Mouse (Mus musculus) right cerebral cortex, postnatal 36 days (tissue): ENCODE data around the gene Syn2.
"Not testable (repeated sequence)": the region's sequence is repeated elsewhere in the genome, so short reads cannot be mapped to it uniquely, and the experiment has no call there.

Experiments used
- DNase-seq, 2 experiments: peaks; one replicate each; pipeline ENCODE4 v3.0.0; 2022; ENCODE audit warnings: low spot score in 2 of 2, mixed read lengths in 1 of 2

The Syn2 gene

DNA sequence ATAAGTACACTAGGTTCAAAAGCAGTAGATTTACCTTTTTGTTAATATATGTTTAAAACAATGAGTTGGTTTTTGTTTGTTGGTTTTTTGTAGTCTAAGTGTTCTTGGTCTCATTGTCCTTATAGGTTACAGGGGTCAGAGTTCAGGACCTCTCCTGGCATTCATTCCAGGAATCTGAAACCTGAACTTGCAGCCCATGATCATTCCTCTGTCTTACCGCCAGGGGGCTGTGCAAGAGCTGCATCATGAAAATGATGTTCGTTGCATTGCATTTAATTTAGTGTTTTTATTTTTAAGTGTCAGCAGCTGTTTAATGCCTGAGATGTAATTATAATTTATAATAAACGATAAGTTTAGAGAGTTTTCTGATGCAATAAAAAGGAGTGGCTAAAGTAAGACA lies 40.1 kb downstream of the Syn2 start:
- DNase-seq = no peak

DNA sequence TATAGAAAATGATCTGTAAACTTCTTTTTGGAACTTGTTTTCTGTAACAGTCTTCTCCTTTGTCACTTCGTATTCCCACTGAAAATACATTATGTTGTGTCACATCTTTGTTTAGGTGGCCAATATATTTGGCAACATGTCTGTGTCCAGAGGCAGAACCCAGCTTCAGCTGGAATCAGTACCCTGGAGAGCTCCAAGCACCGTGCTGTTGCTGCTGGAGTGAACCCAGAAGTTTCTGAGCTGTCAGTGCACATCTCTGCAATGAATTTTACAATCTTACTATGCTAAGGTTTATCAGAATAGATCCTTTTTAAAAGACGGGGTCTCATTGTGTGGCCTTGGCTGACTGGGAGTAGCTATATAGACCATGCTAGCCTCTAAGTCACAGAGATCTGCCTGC lies 44.1 kb downstream of the Syn2 start:
- no peak for DNase-seq

DNA sequence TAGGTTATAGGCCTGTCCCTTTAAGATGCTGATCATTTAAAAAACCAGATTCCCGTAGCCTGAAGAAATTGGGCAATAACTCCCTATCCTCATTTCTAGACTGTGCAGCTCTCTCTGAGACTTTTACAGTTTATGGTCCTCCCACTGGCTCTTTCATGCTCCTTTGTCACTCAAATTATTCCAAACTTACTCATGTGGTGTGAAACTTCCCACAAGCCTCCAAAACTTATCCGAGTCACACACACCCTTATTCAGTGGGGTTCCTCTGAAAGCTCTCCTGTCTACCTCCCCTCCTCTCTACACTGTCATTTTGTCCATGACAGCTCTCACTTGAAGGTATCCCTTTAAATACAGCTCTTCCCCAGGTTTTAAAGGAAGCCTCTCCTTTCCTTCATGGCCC lies 46.4 kb downstream of the Syn2 start:
- no peak for DNase-seq

DNA sequence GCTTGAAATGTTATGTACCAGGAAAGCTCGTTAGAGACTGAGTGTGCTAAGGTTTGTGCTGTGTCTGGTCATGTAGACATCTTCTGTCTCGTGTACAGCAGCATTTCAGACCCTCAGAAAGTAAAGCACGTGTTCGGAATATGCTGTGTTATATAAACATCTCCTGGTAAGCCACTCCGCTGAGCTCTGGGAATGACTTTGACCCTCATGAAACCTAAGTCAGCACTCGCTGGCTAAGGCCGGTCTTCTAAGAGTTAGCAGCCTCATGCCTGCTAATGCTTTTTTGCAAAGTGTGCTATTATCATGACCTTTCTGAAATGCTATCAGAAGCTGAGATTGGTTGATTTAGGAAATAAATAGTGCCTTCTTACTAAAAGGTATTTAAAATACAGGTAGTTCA lies 56.4 kb downstream of the Syn2 start:
- no peak for DNase-seq

DNA sequence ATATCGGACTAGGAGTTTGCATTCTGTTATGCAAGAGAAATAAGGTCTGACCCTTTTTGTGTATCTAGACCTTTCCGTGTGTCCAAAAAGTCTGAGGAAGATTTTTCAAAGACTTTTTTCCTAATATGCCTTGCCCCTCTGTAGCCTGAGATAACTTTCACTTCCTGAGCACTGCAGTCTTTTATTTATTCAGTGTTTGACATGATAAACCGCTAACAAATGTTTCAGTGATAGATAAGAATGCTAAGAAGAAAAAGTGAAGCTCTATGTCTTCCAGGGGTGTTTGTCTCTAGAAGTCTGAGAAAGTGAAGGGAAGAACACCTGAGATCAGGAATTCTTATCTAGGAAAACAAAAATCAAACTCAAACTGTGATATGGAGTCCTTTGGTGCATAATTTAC lies 66.1 kb downstream of the Syn2 start:
- DNase-seq = no peak

DNA sequence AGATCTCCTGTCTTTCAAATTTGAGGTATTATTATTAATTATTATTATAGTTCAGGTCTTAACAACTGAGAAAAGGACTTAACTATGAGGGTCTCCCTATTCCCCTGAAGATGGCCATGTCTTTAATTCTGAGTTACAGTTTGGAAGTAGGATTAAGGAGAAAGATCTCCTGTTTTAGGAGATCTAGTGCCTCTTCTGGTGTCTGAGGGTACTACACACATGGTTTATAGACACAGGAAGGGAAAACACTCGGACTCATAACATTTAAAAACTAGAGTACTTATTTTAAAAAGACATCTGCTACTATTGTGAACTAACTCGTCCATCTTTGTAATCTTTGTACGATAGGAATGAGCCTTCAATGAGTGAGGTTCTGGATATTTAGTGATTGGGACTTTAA lies 68.3 kb downstream of the Syn2 start:
- no peak for DNase-seq

DNA sequence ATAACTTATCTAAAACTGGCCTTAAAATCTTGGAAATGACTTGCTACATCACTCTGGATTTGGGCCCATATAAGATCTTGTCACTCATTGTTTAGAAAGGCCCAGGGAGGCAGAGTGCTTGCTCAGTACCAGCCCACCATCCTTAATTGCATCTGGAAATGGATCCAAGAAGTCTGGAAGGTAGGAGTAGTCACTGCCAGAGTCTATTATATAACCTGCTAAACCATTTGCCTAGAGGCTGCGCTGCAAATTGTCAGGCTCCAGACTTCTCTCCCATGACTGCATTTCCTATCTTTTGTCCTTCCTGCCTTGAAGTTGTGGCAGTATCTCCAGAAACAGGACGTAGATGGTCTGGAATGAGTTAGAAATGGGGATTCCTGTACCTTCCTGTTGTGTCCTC lies 75.5 kb downstream of the Syn2 start:
- peak in 1 of 2 experiments; percentile 45 for DNase-seq

DNA sequence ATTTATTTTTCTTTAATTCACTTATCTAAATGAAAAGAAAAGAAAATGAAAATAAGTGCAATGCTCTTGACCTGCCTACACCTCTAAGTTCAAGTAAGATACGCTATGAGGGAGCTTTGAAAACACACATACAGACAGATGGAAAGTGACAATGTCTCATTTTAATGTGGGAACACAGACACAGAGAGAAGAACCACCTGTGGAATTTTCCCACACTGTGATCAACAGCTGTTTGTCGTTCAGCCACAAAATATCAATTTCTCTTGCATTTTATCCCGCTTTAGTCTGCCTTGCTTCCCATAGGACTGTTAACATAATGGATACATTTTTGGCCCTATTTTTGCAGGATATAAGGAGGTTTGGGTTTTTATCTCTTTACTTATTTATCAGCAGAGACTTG lies 76.1 kb downstream of the Syn2 start:
- DNase-seq = no peak

DNA sequence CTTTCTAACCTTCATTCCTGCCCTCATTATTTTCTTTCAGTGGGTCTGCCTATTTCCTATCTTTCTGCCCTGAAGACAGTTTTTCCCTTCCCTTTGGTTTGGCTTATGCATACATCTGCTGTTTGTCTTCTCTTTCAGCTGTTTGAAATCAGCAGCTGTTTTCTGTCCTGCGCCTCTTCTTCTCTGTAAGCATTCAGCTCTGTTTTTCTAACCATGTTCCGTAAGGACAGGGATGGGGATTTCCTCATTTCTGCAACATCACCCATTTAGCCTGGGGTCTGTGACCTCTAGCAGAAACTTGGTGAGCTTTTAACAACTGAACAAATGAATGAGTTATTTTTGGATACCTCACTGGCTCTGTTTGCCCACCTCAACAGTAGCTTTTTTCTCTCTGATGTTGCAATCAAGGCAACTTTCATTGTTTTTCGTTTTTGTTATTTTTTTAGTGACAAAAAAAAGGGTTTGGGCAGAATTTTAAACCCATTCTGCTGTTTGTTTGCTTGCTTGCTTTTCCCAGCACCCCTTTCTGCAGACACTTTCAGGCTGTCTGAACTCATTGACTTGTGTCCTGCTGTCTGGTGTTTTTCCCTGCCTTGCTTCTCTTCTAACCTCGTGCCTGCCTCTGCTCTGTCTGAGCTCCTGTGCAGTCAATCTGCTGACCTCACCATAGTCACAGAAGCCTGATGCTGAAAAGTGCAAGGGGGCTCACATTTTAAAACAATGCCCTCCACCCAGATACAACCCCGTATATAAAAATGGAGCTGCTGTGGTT lies 77.6 kb downstream of the Syn2 start:
- no peak for DNase-seq

DNA sequence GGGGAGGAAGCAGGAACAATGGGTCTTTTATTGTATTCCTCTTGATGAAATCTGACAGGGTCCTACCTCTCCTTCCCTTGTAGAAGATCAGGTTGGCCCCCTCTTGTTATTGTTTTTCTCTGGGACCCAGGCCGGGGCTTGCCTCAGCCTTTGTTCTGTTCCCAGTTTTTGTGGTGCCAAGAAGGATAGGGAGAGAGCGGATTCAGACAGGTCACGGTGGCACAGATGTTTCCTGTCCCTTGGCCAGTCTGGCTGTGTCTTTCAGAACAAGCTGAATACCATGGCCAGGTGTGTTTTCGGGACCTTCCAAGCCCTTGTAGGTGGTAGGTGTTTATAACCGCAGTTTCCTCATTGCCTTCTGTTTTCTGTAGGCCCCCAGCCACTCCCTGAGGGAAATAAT lies 78.4 kb downstream of the Syn2 start:
- no peak for DNase-seq

DNA sequence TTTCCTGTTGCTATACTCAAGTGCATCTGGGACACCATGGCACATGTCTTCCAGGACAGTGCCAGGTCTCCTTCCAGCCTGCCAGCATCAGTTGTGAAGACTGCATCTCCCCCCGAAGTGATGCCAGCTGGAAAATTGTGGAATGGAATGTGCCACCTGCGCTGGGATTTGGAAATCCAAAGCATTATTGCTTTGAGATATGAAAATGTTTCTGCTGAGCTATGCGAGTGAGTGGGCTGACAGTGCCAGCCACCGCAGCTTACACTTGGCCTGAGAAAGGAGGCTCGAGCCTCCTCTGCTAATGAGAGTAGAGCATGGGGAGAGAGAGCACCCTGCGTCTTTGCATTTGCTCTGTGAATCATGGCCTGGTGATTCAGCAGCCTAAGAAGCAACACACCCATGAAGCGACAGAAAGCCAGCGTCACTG lies 86.5 kb downstream of the Syn2 start:
- DNase-seq = peak; percentile 55 to 60

DNA sequence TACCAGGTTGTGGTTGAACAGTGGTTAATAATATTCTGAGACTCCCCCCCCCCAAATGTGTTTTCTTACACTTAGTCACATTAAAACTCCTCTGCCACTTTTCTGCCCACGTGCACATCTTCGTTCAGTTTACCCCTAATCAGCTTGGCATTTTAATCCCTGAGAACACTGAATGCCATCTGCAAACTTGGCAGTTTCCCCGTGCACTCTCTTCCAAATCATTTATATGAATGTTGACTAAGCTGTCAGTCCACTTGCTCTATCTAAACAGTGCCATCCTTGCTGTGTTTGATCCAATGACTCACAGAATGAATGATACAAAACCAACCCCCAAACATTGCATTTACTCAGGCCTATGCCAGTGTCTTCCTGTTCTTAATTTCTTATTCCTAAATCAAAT lies 90.8 kb downstream of the Syn2 start:
- DNase-seq = no peak

DNA sequence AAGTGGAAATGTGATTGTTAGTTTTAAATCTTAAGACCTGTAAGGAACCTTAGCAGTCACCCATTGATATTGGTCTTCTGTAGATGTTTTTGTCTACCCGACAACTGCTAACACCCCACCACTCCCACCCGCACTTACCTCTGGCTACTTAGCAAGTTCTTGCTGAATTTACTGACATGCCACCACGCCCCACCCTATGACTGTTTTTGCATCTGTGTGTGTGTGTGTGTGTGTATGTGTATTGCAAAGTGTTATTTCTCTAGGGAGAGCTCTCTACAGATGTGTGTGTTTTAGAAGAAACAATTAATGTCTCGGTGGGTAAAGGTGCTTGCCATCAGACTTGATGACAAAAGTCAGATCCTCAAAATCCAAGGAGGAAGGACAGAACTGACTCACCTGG lies 92.3 kb downstream of the Syn2 start, which contains the start of gene Gm17482:
Gene Gm17482 (plus strand): TSS at position 301 of the 400 bp plus-strand sequence.
- no peak for DNase-seq

DNA sequence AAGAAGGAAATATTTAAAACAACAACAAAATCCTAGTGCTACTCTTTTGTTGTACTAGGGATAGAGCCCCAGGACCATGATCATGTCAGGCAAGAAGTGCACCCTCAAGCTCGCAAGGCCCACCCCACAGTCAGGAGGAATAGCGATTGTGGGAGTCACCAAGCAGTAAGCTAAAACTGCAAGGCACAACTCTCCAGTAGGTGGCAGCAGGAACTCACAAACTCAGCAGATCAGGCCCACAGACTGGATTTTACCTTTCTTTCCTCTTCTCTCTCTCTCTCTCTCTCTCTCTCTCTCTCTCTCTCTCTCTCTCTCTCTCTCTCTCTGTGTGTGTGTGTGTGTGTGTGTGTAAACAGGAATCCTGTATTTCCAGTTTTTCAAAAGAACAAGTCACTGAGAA lies 92.8 kb downstream of the Syn2 start:
- peak; percentile 67 to 70 for DNase-seq

DNA sequence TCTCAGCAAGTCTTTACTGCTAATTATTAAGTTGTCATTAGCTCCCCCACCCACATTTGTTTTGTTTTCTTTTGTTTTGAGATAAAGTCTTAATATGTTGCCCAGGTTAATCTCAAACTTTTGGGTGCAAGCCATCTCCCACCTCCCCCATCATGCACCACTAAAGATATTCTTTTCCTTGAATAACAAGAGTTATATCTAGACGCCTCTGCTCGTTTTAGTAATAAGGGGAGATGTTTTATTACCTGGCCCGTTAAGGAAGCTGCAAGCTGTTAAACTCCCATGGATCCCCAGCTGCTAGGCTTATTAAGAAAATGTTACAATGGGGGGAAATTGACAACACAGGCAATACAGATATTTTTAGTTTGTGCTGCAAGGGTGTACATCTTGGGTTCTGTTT lies 95.9 kb downstream of the Syn2 start:
- no peak for DNase-seq

DNA sequence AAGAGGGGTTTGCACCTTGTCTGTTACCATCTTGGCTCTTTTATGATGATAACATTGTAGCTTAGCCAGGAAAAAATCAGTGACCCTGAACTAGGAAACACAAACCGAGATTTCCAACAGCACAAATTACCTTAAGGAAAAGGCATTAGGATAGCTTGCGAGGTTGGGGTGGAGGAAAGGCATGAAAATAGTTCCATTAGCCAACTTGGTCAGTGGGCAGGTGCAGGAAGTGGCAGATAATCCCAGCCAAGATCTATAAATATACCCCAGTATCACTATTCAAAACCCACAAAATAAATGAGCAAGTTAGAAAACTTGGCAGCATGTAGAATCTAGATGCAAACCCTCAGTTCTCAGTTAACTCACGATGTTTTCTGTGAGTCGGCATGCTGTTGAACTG lies 97.1 kb downstream of the Syn2 start:
- no peak for DNase-seq

DNA sequence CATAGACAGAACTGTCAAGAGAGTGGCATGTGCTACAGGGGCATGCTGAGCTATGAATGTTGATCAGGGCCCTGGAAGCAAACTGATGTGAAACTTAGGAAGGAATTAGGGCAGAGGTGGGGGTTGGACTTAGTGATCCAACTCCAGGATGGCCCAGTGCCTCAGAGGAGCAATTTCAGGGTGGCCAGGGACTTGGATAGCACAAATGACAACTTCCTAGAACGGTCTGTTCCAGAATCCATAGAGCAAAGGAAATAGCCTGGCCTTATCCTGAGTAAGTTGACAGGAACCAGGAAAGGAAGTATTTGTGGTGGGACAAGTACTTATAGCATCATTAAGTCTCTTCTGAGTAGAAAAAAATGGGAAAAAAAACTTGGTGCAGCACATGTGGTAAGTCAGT lies 97.9 kb downstream of the Syn2 start:
- DNase-seq = no peak

DNA sequence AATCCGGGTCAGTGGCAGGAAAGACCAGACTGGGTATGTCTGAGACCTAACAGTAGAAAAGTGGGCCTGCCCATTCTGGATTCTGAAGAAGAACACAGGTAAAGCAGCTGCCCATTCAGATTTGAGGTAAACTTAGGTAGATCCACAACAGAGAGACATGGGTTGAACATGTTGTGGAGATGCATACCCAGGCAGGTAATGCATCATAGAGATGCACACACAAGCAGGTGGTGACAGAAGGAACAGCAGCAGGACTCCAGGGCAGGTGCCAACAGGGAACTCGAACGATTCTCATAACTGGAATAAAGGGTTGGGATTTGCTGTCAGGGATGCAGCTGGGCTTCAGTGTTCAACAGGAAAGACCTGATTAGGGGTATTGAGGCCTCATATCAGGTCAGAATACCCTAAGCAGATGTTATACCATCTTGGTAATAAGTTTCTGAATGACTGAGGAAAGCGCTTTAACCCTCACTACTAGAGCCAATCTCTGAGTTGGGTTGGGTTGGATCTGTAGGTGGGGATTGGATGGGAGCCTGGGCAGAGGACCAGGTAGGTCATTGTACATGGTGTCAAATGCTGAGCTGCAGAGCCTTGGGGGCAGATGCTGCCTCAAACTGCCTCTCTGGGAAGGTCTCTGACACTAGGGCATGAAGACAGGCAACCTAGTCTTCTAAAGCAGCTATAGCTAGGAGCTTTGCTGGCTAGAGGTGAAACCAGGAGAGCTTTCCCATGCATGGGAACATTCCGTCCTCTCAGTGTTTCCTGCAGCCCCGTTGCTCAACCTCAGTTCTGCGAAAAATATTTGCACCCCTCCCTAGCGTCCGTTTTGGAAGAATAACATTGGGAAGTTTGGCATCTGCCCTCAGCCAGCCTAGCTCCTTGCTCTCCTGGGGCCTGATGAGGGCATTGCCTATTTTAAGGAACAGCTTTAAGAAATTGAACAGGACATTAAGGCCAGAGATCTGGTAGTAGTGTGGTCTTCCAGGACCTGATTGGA lies 103.6 kb downstream of the Syn2 start:
- DNase-seq = no peak

DNA sequence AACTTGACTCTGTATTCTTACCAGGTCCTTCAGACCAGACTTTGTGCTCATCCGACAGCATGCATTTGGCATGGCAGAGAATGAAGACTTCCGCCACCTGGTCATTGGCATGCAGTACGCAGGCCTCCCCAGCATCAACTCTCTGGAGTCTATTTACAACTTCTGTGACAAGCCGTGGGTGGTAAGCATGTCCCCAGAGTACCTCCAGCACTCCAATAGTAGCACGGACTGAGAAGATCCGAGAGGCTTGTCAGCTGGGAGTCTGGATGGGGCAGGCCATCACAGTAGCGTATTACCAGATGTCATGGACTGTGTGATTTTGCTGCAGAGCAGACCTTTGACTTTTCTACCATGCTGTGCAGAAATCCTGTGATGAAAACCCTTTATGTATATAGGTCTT lies 104.6 kb downstream of the Syn2 start:
- DNase-seq = peak in 1 of 2 experiments; percentile 34

DNA sequence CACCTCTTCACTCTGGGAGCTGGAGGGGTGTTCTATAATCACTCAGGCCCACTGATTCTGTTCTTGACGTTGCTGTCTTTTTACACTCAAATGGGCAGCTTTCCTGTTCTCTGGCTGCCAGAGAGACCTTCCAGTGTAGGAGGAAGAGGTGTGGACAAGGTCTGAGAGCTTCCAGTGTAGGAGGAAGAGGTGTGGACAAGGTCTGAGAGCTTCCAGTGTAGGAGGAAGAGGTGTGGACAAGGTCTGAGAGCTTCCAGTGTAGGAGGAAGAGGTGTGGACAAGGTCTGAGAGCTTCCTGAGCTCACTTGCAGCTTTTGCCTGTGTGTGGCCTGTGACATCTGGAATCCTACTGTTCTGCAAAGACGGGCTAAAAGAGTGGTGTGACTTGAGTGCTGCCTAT lies 105.7 kb downstream of the Syn2 start:
- DNase-seq = not testable (repeated sequence)

DNA sequence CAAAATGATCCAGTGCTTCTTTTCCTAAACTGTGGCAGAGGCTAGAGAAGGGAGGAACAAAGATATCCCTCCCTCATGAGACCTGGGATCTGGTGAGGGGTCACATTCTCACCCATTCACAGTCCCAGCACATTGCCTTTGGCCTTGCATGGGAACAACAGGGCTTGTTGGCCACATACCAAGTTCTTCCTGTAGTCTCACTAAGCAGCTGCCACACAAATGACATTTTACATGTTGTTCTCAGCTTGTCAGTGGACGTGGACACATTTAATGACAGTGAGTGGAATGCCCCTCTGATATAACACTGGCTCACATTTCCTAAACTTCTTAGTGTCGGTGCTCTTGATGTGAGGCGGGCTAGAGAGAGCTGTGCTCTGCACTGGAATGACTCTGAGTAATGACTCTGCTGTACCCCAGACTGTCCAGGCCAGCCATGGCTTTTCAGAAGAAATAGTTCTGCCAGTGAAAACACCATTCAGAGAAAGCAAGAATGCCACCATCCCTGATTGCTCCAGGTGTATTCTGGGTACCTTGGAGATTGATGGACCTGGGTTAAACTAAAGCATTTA lies 106.5 kb downstream of the Syn2 start:
- no peak for DNase-seq

DNA sequence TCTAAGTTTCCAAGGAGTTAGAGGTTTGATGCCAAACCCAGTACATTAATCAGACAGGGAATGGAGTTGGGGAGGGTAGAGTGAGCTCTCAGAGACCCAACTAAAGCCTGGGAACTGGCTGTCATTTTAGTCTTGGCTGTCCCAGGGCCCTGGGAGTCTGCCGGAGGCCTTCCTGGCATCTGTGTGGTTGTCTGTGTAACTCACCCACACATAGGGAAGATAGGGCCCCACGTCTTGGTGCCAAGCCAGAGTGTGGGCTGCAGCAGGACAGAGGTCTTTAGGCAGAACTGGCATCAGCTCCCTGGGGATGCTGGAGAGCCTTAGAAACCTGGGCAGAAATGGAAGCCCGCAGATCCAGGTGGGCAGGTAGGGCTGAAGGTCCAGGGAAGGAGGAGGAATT lies 107.2 kb downstream of the Syn2 start:
- no peak for DNase-seq
